Mouse (Mus musculus) urinary bladder, postnatal 0 days (tissue): Measurements from ENCODE around the gene Peli1. TPM values are rescaled to one million over a fixed set of nuclear protein-coding genes. Genes with fewer than 3 reads are reported as not detected.

Source experiments
- polyA plus RNA-seq: library from polyadenylated mRNA; unstranded; fragments of >200 nt; fragmentation: Nextera tagmentation; extraction: Ambion mirVana; gene quantifications from 2 replicates; pipeline ENCODE4 v1.2.1, GENCODE M21; 2015

Peli1 gene
- 32.3 and 33.7 TPM in 2 replicates for polyA plus RNA-seq

DNA sequence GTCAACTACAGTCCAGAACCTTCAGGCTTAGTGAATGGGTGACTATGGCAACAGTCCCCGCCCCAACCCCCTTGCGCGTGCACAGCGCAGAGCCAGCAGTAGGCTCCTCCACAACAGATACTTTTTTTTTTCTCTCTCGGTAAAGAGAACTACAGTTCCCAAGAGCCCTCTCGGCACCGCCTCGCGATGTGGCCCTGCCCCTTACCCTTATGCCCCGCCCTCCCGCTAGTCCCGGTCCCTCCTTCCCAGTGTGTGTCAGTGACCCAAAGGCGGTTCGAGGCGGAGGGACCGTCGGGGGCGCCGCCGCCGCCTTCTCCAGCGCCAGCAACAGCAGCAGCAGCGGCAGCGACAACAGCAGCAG, at the start of gene Peli1:
Peli1 (plus strand) TSS at position 225 of the 361 bp plus-strand sequence.

Other genes starting within 250 kb of the Peli1 start
- gene Vps54, start 148.0 kb downstream of the Peli1 start, polyA plus RNA-seq = 6.9 and 7.3 TPM in 2 replicates